Mouse (Mus musculus): ENCODE results near the gene Numa1.

- no peak for TF ChIP-seq CTCF (conservative IDR thresholded peaks at IDR 0.05; ENCODE audit: insufficient read depth, insufficient read length, low read depth, low read length)
- no peak for TF ChIP-seq POLR2A (IDR thresholded peaks at IDR 0.05; ENCODE audit: low read depth, low read length)
Measured at GRCm38 (mm10) chr7:102014995-102015394, 81.1 kb downstream of the Numa1 start.
